Mouse (Mus musculus) lung, postnatal 0 days (tissue): ENCODE data around the gene Trp53bp2.

Experiments used
- CTCF ChIP-seq: IDR thresholded peaks from 2 replicates; pipeline ENCODE4 v1.5.1; 2016; ENCODE audit warnings: antibody characterized with exemption, mild to moderate bottlenecking
- EP300 ChIP-seq: IDR thresholded peaks from 2 replicates; pipeline ENCODE4 v1.6.1; 2016; ENCODE audit warnings: antibody characterized with exemption, mild to moderate bottlenecking, control low read depth

GRCm38 (mm10) chr1:182427426-182427825 is 18.5 kb downstream of the Trp53bp2 start:
- TF ChIP-seq EP300 = no peak
- no peak for TF ChIP-seq CTCF
